Mouse (Mus musculus) layer of hippocampus, adult 9-11 months (tissue): ENCODE results near the gene Pcgf6.

Source experiments
- DNase-seq: peaks from one replicate; pipeline ENCODE4 v3.0.0; 2022

Gene Pcgf6

GRCm38 (mm10) chr19:47050271-47051032 lies at the start of gene Pcgf6:
Pcgf6 (minus strand) TSS chr19:47050906.
- DNase-seq = peak; percentile 80

- DNase-seq = peak; percentile 97
These were observed 39.9 kb upstream of the Pcgf6 start, which contains the start of the genes Usmg5 and Pdcd11 for GRCm38 (mm10) chr19:47090550-47091156. Usmg5 (minus strand) TSS chr19:47090647. Pdcd11 (plus strand) TSS chr19:47090768.

DNA sequence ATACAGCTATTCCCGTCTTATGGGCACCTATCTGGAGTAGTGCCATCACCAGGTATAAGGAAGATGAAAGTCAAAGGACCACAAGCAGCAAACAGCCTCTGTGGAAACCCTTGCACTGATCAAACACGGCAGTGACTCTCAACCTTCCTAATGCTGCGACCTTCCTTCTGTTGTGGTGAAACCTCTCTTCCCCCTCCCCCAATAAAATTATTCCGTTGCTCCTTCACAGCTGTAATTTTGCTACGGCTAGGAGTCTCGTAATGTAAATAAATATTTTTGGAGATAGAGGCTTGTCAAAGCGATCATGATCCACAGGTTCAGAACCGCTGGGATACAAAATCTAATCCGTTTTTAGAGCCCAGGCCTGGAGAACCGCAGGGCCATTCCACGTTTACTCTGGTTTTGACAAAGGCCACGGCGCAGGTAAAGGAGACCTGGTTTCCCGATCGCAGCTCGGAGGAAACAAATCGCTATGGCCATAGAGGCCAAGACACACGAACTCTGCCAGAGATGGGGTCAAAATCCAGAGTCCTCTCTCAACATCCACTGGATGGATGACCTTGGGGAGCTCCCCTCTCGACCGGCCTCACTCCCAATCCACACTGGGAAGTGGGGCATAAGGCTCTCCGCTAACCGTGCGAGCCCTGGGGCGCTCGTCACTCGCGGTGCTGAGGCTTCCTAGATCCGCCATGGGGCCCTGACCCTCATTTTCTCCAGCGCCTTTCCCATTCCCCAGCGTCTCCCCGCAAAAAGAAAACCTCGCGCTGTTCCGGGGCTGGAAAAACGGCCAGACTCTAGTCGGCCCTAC lies 39.2 kb upstream of the Pcgf6 start:
- no peak for DNase-seq

GRCm38 (mm10) chr19:47088226-47088625 lies 37.5 kb upstream of the Pcgf6 start:
- DNase-seq = no peak

GRCm38 (mm10) chr19:47067924-47068611 lies 17.4 kb upstream of the Pcgf6 start:
- peak; percentile 84 for DNase-seq

- peak; percentile 96 for DNase-seq
These were observed 16.6 kb upstream of the Pcgf6 start, which contains the start of gene Taf5 for GRCm38 (mm10) chr19:47067096-47067882. Taf5 (plus strand) TSS chr19:47067746.

GRCm38 (mm10) chr19:47065860-47066259 lies 15.2 kb upstream of the Pcgf6 start:
- DNase-seq = no peak

GRCm38 (mm10) chr19:47057684-47058083 lies 7.0 kb upstream of the Pcgf6 start:
- no peak for DNase-seq

DNA sequence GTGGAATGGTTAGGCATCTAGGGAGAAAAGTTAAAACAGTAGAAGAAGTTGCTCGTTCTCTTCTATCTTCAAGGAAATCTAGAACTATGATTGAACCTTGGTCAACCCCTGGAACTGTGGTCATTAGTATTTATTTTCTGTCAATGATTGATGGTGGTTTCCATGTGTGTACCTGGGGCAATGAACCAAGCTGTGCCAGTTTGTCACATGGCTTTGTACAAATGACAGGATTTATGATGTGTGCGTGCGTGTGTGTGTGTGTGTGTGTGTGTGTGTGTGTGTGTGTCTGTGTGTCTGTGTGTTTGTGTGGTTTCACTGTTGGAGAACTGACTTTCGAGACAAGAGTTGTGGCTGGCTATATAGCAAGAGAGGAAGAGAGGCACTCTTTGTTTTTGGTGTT lies 2.8 kb upstream of the Pcgf6 start:
- no peak for DNase-seq

GRCm38 (mm10) chr19:47052927-47053326 lies 2.2 kb upstream of the Pcgf6 start:
- DNase-seq = no peak

- no peak for DNase-seq
These were observed 866 bp downstream of the Pcgf6 start for GRCm38 (mm10) chr19:47049840-47050239.

- no peak for DNase-seq
These were observed 1.6 kb downstream of the Pcgf6 start for GRCm38 (mm10) chr19:47049061-47049460.

- no peak for DNase-seq
These were observed 3.4 kb downstream of the Pcgf6 start for GRCm38 (mm10) chr19:47047236-47047833.

DNA sequence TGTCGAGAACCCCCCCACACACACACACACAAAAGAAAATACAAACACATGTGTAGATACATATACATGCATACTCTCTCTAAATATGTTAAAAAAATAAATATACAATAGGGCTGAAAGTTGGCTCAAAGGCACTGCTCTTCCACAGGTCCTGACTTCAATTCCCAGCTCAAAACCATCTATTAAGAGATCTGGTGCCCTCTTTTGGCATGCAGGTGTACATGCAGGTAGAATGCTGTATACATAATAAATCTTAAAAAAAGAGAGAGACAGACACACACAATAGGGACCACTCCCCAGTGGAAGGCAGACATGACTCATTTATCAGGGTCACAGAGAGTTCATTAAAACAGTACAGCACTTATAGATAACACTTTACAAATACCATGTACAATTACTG lies 4.4 kb downstream of the Pcgf6 start:
- no peak for DNase-seq

DNA sequence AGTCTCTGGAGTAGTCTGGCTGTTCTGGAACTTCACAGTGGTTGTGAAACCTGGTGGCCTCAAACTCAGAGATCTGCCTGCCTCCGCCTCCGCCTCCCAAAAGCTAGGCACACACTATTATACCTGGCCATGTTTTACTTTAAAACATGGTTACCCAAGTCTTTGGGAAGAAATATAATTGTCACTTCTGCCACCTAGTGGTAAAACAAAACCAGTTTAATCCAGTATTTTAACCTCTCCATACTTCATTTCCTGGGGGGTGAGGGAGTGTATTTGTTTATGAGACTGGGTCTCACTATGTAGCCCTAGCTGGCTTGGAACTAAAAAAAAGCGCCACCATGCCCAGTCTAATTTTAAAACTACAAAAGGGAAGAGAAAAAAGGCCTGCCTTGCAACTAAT lies 7.1 kb downstream of the Pcgf6 start:
- no peak for DNase-seq

DNA sequence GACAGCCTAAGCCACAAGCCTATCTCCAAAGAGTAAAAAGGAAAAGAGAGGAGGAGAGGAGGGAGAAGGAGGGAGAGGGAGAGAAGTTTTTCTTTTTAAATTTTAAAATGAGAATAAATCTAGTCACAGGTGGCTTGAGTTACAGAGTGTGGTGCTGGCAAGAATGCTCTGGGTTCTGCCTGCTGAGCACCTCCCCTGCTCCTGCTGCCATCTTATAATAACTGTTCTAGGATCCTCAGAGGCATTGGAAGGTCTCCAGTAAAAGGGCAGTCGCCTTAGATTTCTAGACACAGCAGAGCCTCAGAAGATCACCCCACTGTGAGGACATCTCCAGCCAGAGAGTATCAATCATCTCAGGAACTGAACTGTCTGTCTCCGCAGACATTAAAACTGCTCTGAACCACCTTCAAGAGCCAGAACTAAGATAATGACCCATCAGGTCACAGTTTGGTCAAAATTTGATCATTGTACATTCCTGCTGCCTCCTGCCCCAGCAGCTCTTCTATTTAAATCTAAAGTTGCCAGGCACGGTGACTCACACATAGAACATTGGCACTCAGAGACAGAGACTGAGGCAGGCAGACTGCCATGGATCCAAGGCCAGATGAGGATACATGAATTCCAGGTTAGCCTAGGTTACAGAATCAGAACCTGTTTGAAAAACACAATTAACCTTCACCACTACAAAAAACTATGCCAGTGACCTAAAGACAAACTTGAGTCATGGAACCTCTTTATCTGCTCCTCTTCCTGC lies 9.8 kb downstream of the Pcgf6 start:
- peak; percentile 54 for DNase-seq

- DNase-seq = no peak
These were observed 14.1 kb downstream of the Pcgf6 start for GRCm38 (mm10) chr19:47036596-47036995.

GRCm38 (mm10) chr19:47034916-47035315 lies 15.8 kb downstream of the Pcgf6 start:
- no peak for DNase-seq

DNA sequence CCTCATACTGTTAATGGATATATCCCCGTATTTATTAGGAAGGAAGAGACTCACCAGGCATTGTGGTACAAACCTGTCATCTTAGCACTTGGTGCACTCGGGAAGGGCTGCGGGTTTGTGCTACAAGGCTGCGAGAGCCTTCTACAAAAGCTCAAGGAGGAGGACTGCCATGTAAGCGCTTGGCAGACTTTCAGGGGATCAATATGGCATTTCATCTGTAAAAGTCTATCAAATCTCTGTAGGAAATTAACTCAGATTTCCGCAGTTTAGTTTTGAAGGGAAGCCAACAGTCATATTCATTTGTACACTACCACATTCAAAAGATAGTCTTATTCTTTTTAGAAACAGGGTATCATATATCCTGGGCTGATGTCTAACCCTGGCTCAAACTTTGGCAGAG lies 18.9 kb downstream of the Pcgf6 start:
- DNase-seq = no peak

DNA sequence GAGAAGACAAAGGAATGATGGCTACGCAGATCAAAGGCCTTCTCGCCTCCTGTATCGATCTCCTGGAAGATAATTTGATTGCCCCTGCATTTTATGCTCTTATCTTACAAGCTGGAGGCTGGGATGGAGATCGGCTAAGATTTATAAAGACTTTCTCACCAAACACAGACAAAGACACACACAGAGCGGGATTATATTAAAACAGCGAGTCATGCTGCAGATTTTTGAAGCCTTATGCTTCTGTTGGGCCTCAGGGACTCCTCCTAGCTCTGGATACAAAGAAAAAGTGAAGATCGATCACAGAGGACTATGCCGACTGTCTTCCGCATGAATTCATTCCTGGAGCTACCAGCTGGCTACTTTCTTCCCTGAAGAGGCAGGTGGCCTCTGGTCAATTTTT lies 20.9 kb downstream of the Pcgf6 start:
- DNase-seq = no peak

GRCm38 (mm10) chr19:47026513-47026912 lies 24.2 kb downstream of the Pcgf6 start:
- no peak for DNase-seq
